In genomic region chr10:34484014-34484411, GRCm38 (mm10) we compare ENCODE assay signal across 8 mouse cellular contexts. TPM values are rescaled to one million over a fixed set of nuclear protein-coding genes. Genes with fewer than 3 reads are reported as not detected.
DNase-seq lines count a peak whose midpoint lies in the region; ATAC-seq lines count a peak whose summit lies in the region.

No protein-coding gene starts in this region.

- no peaks in the 10 kb centered on the region for H3K27me3 ChIP-seq in kidney, embryonic 14.5 days (ENCODE audit: control insufficient read depth, insufficient read depth, low read length)

- WGBS in kidney, embryonic 14.5 days, result 39% methylated on average over 14 of the region's 14 CpGs

- no peaks in the 10 kb centered on the region for H3K9me3 ChIP-seq in kidney, embryonic 14.5 days (ENCODE audit: control insufficient read depth, low read length)

- peak overlapping the region; percentile 69 for H3K9ac ChIP-seq in kidney, embryonic 14.5 days (ENCODE audit: low read depth, low read length)

- DNase-seq in ovary, postnatal 14 days (ENCODE audit: low spot score), result peak; percentile 17
- no peak for DNase-seq in ovary, adult 18-20 months (ENCODE audit: low spot score)
- DNase-seq in gastrocnemius, postnatal 4 days (ENCODE audit: low spot score in 2 of 2), result peak; percentile 25 to 40
- DNase-seq in lung, postnatal 14 days, result peak; percentile 28
- DNase-seq in cerebellum, postnatal 4 days (ENCODE audit: low spot score in 2 of 2), result no peak
- DNase-seq in cerebellum, postnatal 25 days, result no peak

- no peaks in the 10 kb centered on the region; the same call in 1 of the 2 replicates for H3K36me3 ChIP-seq in kidney, embryonic 14.5 days (ENCODE audit: control insufficient read depth, insufficient read depth, low read length)

- H3K27ac ChIP-seq in kidney, embryonic 14.5 days (ENCODE audit: low read depth, low read length), result peak overlapping the region; percentile 95

- peak overlapping the region; percentile 57 for H3K4me3 ChIP-seq in kidney, embryonic 14.5 days (ENCODE audit: low read length)

- peak; percentile 56 for ATAC-seq in kidney, embryonic 14.5 days (ENCODE audit: low FRiP score, low TSS enrichment)
- no peak for ATAC-seq in activated CD4-positive, CD25-positive, alpha-beta regulatory T cell, adult 4 months

- peak overlapping the region; percentile 55 for H3K4me2 ChIP-seq in kidney, embryonic 14.5 days (replicated peaks; ENCODE audit: low read depth, low read length)

- 0 out of 2 replicates have a peak, but pooled peaks cover 6% of the 10 kb centered on the region for H3K4me1 ChIP-seq in kidney, embryonic 14.5 days (ENCODE audit: control insufficient read depth, insufficient read depth, low read length)

RNA-seq across cellular contexts. Expression of gene Frk, which starts 0.8 kb away (rescaled TPM):
- total RNA-seq in gastrocnemius, postnatal 4 days (2021), result 1 to 10 TPM; 5.6 to 6.2 TPM
- 18.1 and 27.6 TPM in 2 replicates for polyA plus RNA-seq in kidney, embryonic 14.5 days (2014; fragmentation: Nextera tagmentation; extraction: Ambion mirVana)
- polyA plus RNA-seq in activated CD4-positive, CD25-positive, alpha-beta regulatory T cell, adult 4 months (2017; shearing (Covaris generic)), result under 1 TPM in 1 of 2 experiments, not detected in 1; 0.13 TPM

Comparison
In these comparisons a context has a peak if more than half of its experiments do, and no peak if none do; other contexts are left out.
1. DNase-seq: peak in ovary, postnatal 14 days (single experiment), gastrocnemius, postnatal 4 days (2 of 2) and lung, postnatal 14 days (single experiment); none in ovary, adult 18-20 months (single experiment), cerebellum, postnatal 4 days (0 of 2) and cerebellum, postnatal 25 days (0 of 2).
2. RNA of gene Frk, which starts 0.8 kb away (polyA plus RNA-seq): 18.1 to 27.6 TPM in kidney, embryonic 14.5 days; 0.13 TPM in activated CD4-positive, CD25-positive, alpha-beta regulatory T cell, adult 4 months; every median in the first group is over 10 times any median in the second.